Mouse (Mus musculus): ENCODE measurements around the gene Ppp1r32. TPM values are rescaled to one million over a fixed set of nuclear protein-coding genes. Genes with fewer than 3 reads are reported as not detected.

Gene Ppp1r32
- polyA plus RNA-seq, 1 experiment from 2014 or later = not detected

GRCm38 (mm10) chr19:10455437-10455806, 27.3 kb downstream of the Ppp1r32 start:
- WGBS (ENCODE audit: insufficient replicate concordance) = 59% methylated on average over 3 of the region's 3 CpGs

GRCm38 (mm10) chr19:10454718-10455436, 27.9 kb downstream of the Ppp1r32 start:
- Histone ChIP-seq H3K27ac (ENCODE audit: low read depth, low read length) (no peak overlapping the region), H3K9me3 (replicated peaks; ENCODE audit: control insufficient read depth, low read length) (no peaks in the 10 kb centered on the region), H3K36me3 (ENCODE audit: control insufficient read depth, insufficient read depth, low read length) (no peaks in the 10 kb centered on the region), H3K9ac (ENCODE audit: low read depth, low read length) (no peak overlapping the region), H3K4me3 (ENCODE audit: low read depth, low read length) (no peak overlapping the region), H3K4me1 (ENCODE audit: control insufficient read depth, insufficient read depth, low read length) (peaks cover 4% of the 10 kb centered on the region), H3K4me2 (no peak overlapping the region), H3K27me3 (ENCODE audit: control insufficient read depth, insufficient read depth, low read length) (peaks cover 92% of the 10 kb centered on the region)
- no peak for ATAC-seq (replicated peaks; ENCODE audit: insufficient number of reproducible peaks, low FRiP score, low TSS enrichment)
- 63% methylated on average over 4 of the region's 4 CpGs for WGBS (ENCODE audit: insufficient replicate concordance)

More at GRCm38 (mm10) chr19:10455437-10455806, 27.3 kb downstream of the Ppp1r32 start:
- Histone ChIP-seq H3K4me3 (ENCODE audit: low read depth, low read length) (no peak overlapping the region), H3K36me3 (ENCODE audit: control insufficient read depth, insufficient read depth, low read length) (no peaks in the 10 kb centered on the region), H3K9me3 (replicated peaks; ENCODE audit: control insufficient read depth, low read length) (no peaks in the 10 kb centered on the region), H3K4me1 (ENCODE audit: control insufficient read depth, insufficient read depth, low read length) (peaks cover 4% of the 10 kb centered on the region), H3K27ac (ENCODE audit: low read depth, low read length) (no peak overlapping the region), H3K4me2 (no peak overlapping the region), H3K9ac (ENCODE audit: low read depth, low read length) (no peak overlapping the region), H3K27me3 (ENCODE audit: control insufficient read depth, insufficient read depth, low read length) (peaks cover 94% of the 10 kb centered on the region)
- no peak for ATAC-seq (replicated peaks; ENCODE audit: insufficient number of reproducible peaks, low FRiP score, low TSS enrichment)

DNA sequence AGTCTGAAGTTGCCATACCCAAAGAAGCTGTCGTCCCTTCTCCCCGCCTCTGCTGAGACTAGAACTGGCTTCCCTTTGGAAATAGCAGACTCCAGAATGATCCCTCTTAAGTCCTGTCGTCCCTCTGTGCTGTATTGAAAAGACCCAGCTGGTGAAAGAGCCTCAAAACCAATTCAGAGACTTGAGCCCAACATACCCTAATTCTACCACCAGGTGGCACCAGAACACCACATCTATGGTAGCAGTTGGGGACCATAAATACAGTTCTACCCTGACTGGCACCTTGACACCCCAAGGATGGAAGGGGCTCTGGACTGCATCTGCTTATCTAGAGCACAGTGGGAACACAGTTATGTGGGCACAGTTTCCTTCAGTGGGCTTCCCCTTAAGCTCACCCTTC, 33.0 kb downstream of the Ppp1r32 start:
- no peak for ATAC-seq (replicated peaks; ENCODE audit: insufficient number of reproducible peaks, low FRiP score, low TSS enrichment)
- Histone ChIP-seq H3K27me3 (ENCODE audit: control insufficient read depth, insufficient read depth, low read length) (peaks cover 40% of the 10 kb centered on the region), H3K27ac (ENCODE audit: low read depth, low read length) (no peak overlapping the region), H3K4me3 (ENCODE audit: low read depth, low read length) (no peak overlapping the region), H3K4me2 (no peak overlapping the region), H3K9me3 (replicated peaks; ENCODE audit: control insufficient read depth, low read length) (no peaks in the 10 kb centered on the region), H3K4me1 (ENCODE audit: control insufficient read depth, insufficient read depth, low read length) (no peaks in the 10 kb centered on the region), H3K9ac (ENCODE audit: low read depth, low read length) (no peak overlapping the region), H3K36me3 (ENCODE audit: control insufficient read depth, insufficient read depth, low read length) (no peaks in the 10 kb centered on the region)
- WGBS (ENCODE audit: insufficient replicate concordance) = 0% methylated on average over 3 of the region's 3 CpGs

GRCm38 (mm10) chr19:10449190-10449589, 33.5 kb downstream of the Ppp1r32 start:
- H3K9me3 ChIP-seq (replicated peaks; ENCODE audit: control insufficient read depth, low read length) = no peaks in the 10 kb centered on the region
- H3K27ac ChIP-seq (ENCODE audit: low read depth, low read length) = no peak overlapping the region
- no peak for ATAC-seq (replicated peaks; ENCODE audit: insufficient number of reproducible peaks, low FRiP score, low TSS enrichment)
- peaks cover 37% of the 10 kb centered on the region for H3K27me3 ChIP-seq (ENCODE audit: control insufficient read depth, insufficient read depth, low read length)
- no peaks in the 10 kb centered on the region for H3K4me1 ChIP-seq (ENCODE audit: control insufficient read depth, insufficient read depth, low read length)
- H3K4me2 ChIP-seq = no peak overlapping the region
- H3K36me3 ChIP-seq (ENCODE audit: control insufficient read depth, insufficient read depth, low read length) = no peaks in the 10 kb centered on the region
- no peak overlapping the region for H3K9ac ChIP-seq (ENCODE audit: low read depth, low read length)
- 36% methylated on average over 6 of the region's 6 CpGs for WGBS (ENCODE audit: insufficient replicate concordance)
- no peak overlapping the region for H3K4me3 ChIP-seq (ENCODE audit: low read depth, low read length)

DNA sequence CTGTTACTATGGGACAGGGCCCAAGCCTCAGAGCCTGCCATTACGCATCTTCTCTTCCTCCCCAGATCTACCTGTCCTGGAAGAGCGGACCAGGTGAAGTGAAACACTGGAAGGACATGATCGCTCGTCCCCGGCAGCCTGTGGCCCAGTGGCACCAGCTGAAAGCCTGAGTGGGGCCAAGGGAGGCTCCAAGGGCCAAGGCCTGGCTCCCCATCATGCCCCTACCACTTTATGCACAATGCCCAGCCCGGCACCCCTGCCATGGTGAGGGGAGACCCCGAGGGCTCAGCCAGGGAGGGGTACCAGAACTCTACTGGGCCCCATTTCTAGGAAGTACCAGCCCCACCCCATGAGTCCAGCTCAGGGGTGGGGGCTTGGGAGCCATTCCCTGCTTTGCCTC, 34.5 kb downstream of the Ppp1r32 start:
- Histone ChIP-seq H3K27me3 (ENCODE audit: control insufficient read depth, insufficient read depth, low read length) (peaks cover 38% of the 10 kb centered on the region), H3K9me3 (replicated peaks; ENCODE audit: control insufficient read depth, low read length) (no peaks in the 10 kb centered on the region), H3K27ac (ENCODE audit: low read depth, low read length) (no peak overlapping the region), H3K4me1 (ENCODE audit: control insufficient read depth, insufficient read depth, low read length) (no peaks in the 10 kb centered on the region), H3K9ac (ENCODE audit: low read depth, low read length) (no peak overlapping the region), H3K4me3 (ENCODE audit: low read depth, low read length) (no peak overlapping the region), H3K4me2 (no peak overlapping the region), H3K36me3 (ENCODE audit: control insufficient read depth, insufficient read depth, low read length) (no peaks in the 10 kb centered on the region)
- peak; percentile 8; the same call in 1 of the 2 replicates for ATAC-seq (replicated peaks; ENCODE audit: insufficient number of reproducible peaks, low FRiP score, low TSS enrichment)
- 91% methylated on average over 7 of the region's 7 CpGs for WGBS (ENCODE audit: insufficient replicate concordance)

DNA sequence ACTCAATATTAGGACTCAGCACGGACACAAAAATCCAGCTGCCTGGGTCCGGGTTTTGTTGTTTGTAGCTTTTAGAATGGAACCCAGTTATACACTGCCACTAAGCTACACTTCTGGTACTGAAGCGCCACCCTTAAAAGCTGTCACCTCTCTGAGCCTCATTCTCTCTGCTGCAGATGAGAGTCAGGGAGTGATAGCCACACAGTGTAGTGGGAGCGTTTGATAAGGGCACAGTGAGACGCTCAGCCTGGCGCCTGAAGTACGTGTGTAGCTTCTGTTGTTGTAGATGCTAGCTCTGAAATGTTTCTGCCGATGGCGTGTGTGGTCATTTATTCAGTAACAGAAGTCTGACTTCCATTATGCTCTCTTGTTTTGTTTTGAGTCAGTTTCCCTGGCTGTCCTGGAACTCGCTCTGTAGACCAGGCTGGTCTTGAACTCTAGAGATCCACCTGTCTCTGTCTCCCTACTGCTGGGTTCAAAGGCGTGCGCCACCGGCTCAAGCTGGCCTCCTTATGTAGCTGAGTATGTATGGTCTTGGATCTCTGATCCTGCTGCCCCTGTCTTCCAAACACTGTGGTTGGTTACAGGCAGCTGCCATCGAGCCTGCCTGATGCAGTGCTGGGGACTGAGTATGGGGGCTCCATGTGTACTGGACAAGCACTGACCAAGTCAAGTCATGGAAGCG, 37.9 kb downstream of the Ppp1r32 start:
- H3K9me3 ChIP-seq (replicated peaks; ENCODE audit: control insufficient read depth, low read length) = no peaks in the 10 kb centered on the region
- ATAC-seq (replicated peaks; ENCODE audit: insufficient number of reproducible peaks, low FRiP score, low TSS enrichment) = no peak
- H3K4me1 ChIP-seq (ENCODE audit: control insufficient read depth, insufficient read depth, low read length) = no peaks in the 10 kb centered on the region
- 66% methylated on average over 15 of the region's 15 CpGs for WGBS (ENCODE audit: insufficient replicate concordance)
- no peak overlapping the region for H3K4me3 ChIP-seq (ENCODE audit: low read depth, low read length)
- H3K9ac ChIP-seq (ENCODE audit: low read depth, low read length) = no peak overlapping the region
- H3K4me2 ChIP-seq = no peak overlapping the region
- H3K27me3 ChIP-seq (ENCODE audit: control insufficient read depth, insufficient read depth, low read length) = peaks cover 29% of the 10 kb centered on the region
- H3K27ac ChIP-seq (ENCODE audit: low read depth, low read length) = no peak overlapping the region
- no peaks in the 10 kb centered on the region for H3K36me3 ChIP-seq (ENCODE audit: control insufficient read depth, insufficient read depth, low read length)

DNA sequence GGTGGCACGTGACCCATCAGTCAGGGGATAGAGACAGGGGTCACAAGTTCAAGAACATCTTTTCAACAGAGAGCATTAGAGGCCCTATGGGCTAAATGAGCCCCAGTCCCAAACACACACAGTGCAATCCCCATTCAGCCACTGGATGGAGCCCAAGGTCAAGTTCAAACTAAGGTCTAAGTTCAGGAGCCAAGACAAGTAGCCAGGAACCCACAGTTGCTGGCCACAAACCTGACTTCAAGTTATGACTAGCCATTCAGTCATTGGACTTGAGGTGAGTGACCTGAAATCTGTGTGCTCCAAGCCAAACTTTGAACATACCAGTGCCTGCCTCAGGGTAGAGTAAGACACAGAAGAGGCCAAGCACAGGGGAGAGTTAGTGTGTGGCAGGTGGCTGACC, 45.2 kb downstream of the Ppp1r32 start:
- H3K36me3 ChIP-seq (ENCODE audit: control insufficient read depth, insufficient read depth, low read length) = no peaks in the 10 kb centered on the region
- no peak overlapping the region for H3K4me2 ChIP-seq
- 56% methylated on average over 1 of the region's 1 CpGs for WGBS (ENCODE audit: insufficient replicate concordance)
- H3K9ac ChIP-seq (ENCODE audit: low read depth, low read length) = no peak overlapping the region
- peaks cover 16% of the 10 kb centered on the region for H3K4me1 ChIP-seq (ENCODE audit: control insufficient read depth, insufficient read depth, low read length)
- no peak overlapping the region for H3K27ac ChIP-seq (ENCODE audit: low read depth, low read length)
- no peaks in the 10 kb centered on the region for H3K9me3 ChIP-seq (replicated peaks; ENCODE audit: control insufficient read depth, low read length)
- peaks cover 35% of the 10 kb centered on the region for H3K27me3 ChIP-seq (ENCODE audit: control insufficient read depth, insufficient read depth, low read length)
- no peak overlapping the region for H3K4me3 ChIP-seq (ENCODE audit: low read depth, low read length)
- no peak for ATAC-seq (replicated peaks; ENCODE audit: insufficient number of reproducible peaks, low FRiP score, low TSS enrichment)

DNA sequence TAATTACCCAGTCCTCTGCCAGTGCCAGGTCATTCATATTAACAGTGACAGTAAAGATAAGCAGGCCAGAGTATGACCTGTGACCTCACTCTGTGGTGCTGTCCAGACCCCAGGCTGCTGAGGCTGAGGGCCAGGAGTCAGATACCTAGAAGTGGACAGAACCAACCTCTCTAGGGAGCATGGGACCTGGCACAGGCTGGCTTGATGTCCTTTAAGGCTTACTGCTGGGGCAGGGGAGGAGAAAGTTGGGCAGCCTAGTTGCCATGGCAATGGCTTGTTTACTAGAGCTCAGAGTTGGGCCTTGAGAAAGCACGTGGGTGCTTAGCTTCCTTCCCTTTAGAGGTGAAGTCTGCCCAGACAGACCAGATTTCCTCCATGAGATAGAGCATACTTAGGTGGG, 46.0 kb downstream of the Ppp1r32 start:
- Histone ChIP-seq H3K4me1 (ENCODE audit: control insufficient read depth, insufficient read depth, low read length) (peaks cover 16% of the 10 kb centered on the region), H3K27me3 (ENCODE audit: control insufficient read depth, insufficient read depth, low read length) (peaks cover 29% of the 10 kb centered on the region), H3K9ac (ENCODE audit: low read depth, low read length) (no peak overlapping the region), H3K36me3 (ENCODE audit: control insufficient read depth, insufficient read depth, low read length) (no peaks in the 10 kb centered on the region), H3K9me3 (replicated peaks; ENCODE audit: control insufficient read depth, low read length) (no peaks in the 10 kb centered on the region), H3K27ac (ENCODE audit: low read depth, low read length) (no peak overlapping the region), H3K4me3 (ENCODE audit: low read depth, low read length) (no peak overlapping the region), H3K4me2 (no peak overlapping the region)
- WGBS (ENCODE audit: insufficient replicate concordance) = 38% methylated on average over 1 of the region's 1 CpGs
- ATAC-seq (replicated peaks; ENCODE audit: insufficient number of reproducible peaks, low FRiP score, low TSS enrichment) = no peak

DNA sequence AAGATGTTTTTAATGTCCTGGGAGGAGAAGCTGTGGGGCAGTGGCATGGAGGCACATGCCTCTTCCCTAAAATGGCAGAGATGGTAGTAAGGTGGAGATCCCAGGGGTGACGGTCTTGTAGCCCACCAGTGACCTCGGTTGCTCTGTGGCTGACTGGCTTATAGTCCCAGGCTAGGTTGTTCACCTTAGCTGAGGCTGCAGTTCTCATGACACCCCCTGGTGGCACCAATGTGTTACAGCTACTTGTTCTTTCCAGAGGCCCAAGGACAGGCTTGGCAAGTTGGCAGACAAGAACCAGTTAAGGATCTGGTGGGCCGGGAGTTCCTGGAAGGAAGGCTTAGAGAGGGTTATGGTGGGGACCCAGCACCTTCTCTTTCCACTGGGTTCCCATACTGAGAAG, 46.8 kb downstream of the Ppp1r32 start:
- 29% methylated on average over 3 of the region's 3 CpGs for WGBS (ENCODE audit: insufficient replicate concordance)
- Histone ChIP-seq H3K9me3 (replicated peaks; ENCODE audit: control insufficient read depth, low read length) (no peaks in the 10 kb centered on the region), H3K27me3 (ENCODE audit: control insufficient read depth, insufficient read depth, low read length) (peaks cover 28% of the 10 kb centered on the region), H3K4me1 (ENCODE audit: control insufficient read depth, insufficient read depth, low read length) (peaks cover 21% of the 10 kb centered on the region), H3K27ac (ENCODE audit: low read depth, low read length) (no peak overlapping the region), H3K36me3 (ENCODE audit: control insufficient read depth, insufficient read depth, low read length) (no peaks in the 10 kb centered on the region), H3K4me3 (ENCODE audit: low read depth, low read length) (no peak overlapping the region), H3K9ac (ENCODE audit: low read depth, low read length) (no peak overlapping the region), H3K4me2 (no peak overlapping the region)
- ATAC-seq (replicated peaks; ENCODE audit: insufficient number of reproducible peaks, low FRiP score, low TSS enrichment) = no peak
